ENCODE assay signal across 8 mouse cellular contexts in genomic region chr13:58215253-58215591, GRCm38 (mm10). TPM values are rescaled to one million over a fixed set of nuclear protein-coding genes. Genes with fewer than 3 reads are reported as not detected.
DNase-seq lines count a peak whose midpoint lies in the region; ATAC-seq and TF ChIP-seq lines count a peak whose summit lies in the region.

No protein-coding gene starts in this region.

- no peak for DNase-seq in kidney, adult 2 months
- no peak for DNase-seq in kidney, postnatal 36 days
- DNase-seq in R1 (ENCODE audit: low read depth, low spot score) = peak; percentile 17
- DNase-seq in hindbrain, embryonic 11.5 days (ENCODE audit: low spot score) = no peak
- DNase-seq in adrenal gland, adult 2 months = no peak
- DNase-seq in layer of hippocampus, postnatal 36 days = no peak

- H3K4me2 ChIP-seq in hindbrain, embryonic 11.5 days (replicated peaks; ENCODE audit: low read depth, low read length) = peak overlapping the region; percentile 62
- peak overlapping the region; percentile 79 for H3K4me2 ChIP-seq in midbrain, embryonic 13.5 days (replicated peaks)

- no peak for TF ChIP-seq CTCF in kidney, adult 2 months (conservative IDR thresholded peaks at IDR 0.05; ENCODE audit: insufficient read depth, insufficient read length, low read depth, low read length)

- no peaks in the 10 kb centered on the region for H3K36me3 ChIP-seq in kidney, adult 2 months (ENCODE audit: control insufficient read depth, insufficient read depth, low read length)
- no peaks in the 10 kb centered on the region for H3K36me3 ChIP-seq in hindbrain, embryonic 11.5 days (ENCODE audit: control insufficient read depth, insufficient read depth, low read length)
- H3K36me3 ChIP-seq in midbrain, embryonic 13.5 days = no peaks in the 10 kb centered on the region

- peaks cover 14% of the 10 kb centered on the region for H3K4me1 ChIP-seq in kidney, adult 2 months (ENCODE audit: control insufficient read depth, insufficient read depth, low read length)
- H3K4me1 ChIP-seq in hindbrain, embryonic 11.5 days (replicated peaks; ENCODE audit: control insufficient read depth, insufficient read depth, low read length) = no peaks in the 10 kb centered on the region; the same call in none of the 2 replicates
- peaks cover 34% of the 10 kb centered on the region for H3K4me1 ChIP-seq in midbrain, embryonic 13.5 days (replicated peaks)

- H3K27me3 ChIP-seq in kidney, adult 2 months (replicated peaks; ENCODE audit: control insufficient read depth, insufficient read depth, low read length) = no peaks in the 10 kb centered on the region
- H3K27me3 ChIP-seq in hindbrain, embryonic 11.5 days (ENCODE audit: control insufficient read depth, insufficient read depth, low read length) = no peaks in the 10 kb centered on the region
- peaks cover 5% of the 10 kb centered on the region; the same call in 1 of the 2 replicates for H3K27me3 ChIP-seq in midbrain, embryonic 13.5 days

- no peak for TF ChIP-seq POLR2A in kidney, adult 2 months (IDR thresholded peaks at IDR 0.05; ENCODE audit: low read depth, low read length)

- peak overlapping the region; percentile 90 for H3K27ac ChIP-seq in kidney, adult 2 months (ENCODE audit: insufficient read depth, low read depth, low read length)
- peak overlapping the region; percentile 83 for H3K27ac ChIP-seq in hindbrain, embryonic 11.5 days (ENCODE audit: low read depth, low read length)
- peak overlapping the region; percentile 90 for H3K27ac ChIP-seq in midbrain, embryonic 13.5 days

- peak overlapping the region; percentile 83 for H3K4me3 ChIP-seq in kidney, adult 2 months (ENCODE audit: insufficient read depth, low read depth, low read length)
- peak overlapping the region; percentile 99 for H3K4me3 ChIP-seq in hindbrain, embryonic 11.5 days (ENCODE audit: low read depth, low read length)
- H3K4me3 ChIP-seq in midbrain, embryonic 13.5 days (replicated peaks) = peak overlapping the region; percentile 99

- peak; percentile 77 for ATAC-seq in hindbrain, embryonic 11.5 days (ENCODE audit: low FRiP score)
- no peak; the same call in 1 of the 2 replicates for ATAC-seq in midbrain, embryonic 13.5 days
- no peak; the same call in 1 of the 2 replicates for ATAC-seq in granulocyte monocyte progenitor cell, adult 5-6 weeks (replicated peaks; ENCODE audit: poor library complexity, severe bottlenecking)

- WGBS in kidney, adult 2 months = under 1% methylated on average over 48 of the region's 48 CpGs
- WGBS in hindbrain, embryonic 11.5 days = under 1% methylated on average over 42 of the region's 48 CpGs
- under 1% methylated on average over 48 of the region's 48 CpGs for WGBS in midbrain, embryonic 13.5 days

- H3K9ac ChIP-seq in hindbrain, embryonic 11.5 days (ENCODE audit: low read depth, low read length) = peak overlapping the region; percentile 95
- peak overlapping the region; percentile 98 for H3K9ac ChIP-seq in midbrain, embryonic 13.5 days (replicated peaks)

- H3K9me3 ChIP-seq in hindbrain, embryonic 11.5 days (ENCODE audit: control insufficient read depth, low read length) = no peaks in the 10 kb centered on the region
- no peaks in the 10 kb centered on the region for H3K9me3 ChIP-seq in midbrain, embryonic 13.5 days

RNA-seq across cellular contexts. Expression of gene Ubqln1, which starts 0.2 kb away (rescaled TPM):
- polyA plus RNA-seq in kidney, adult 2 months (2012; rRNA removed) = 111 and 134 TPM in 2 replicates
- polyA plus RNA-seq in hindbrain, embryonic 11.5 days (2014; fragmentation: Nextera tagmentation; extraction: Ambion mirVana) = 124 and 159 TPM in 2 replicates
- polyA plus RNA-seq in midbrain, embryonic 13.5 days (2015; fragmentation: Nextera tagmentation; extraction: Ambion mirVana) = 116 and 132 TPM in 2 replicates
- total RNA-seq in adrenal gland, adult 2 months (2021) = 100 to 1,000 TPM; 112 to 159 TPM
- polyA plus RNA-seq in adrenal gland, adult 2 months (2012; rRNA removed) = 164 and 166 TPM in 2 replicates
- total RNA-seq in granulocyte monocyte progenitor cell, adult 5-6 weeks (2014; fragmentation: Nextera tagmentation) = 49.9 and 50.9 TPM in 2 replicates
- total RNA-seq in granulocyte monocyte progenitor cell, adult 5-6 weeks (2017) = 55.5 and 61.7 TPM in 2 replicates
- total RNA-seq in layer of hippocampus, postnatal 36 days (2021) = 100 to 1,000 TPM; 148 to 155 TPM

RNA-seq across cellular contexts. Expression of gene Idnk, which starts 57.8 kb away (rescaled TPM):
- polyA plus RNA-seq in kidney, adult 2 months (2012; rRNA removed) = 21.0 and 27.4 TPM in 2 replicates
- polyA plus RNA-seq in hindbrain, embryonic 11.5 days (2014; fragmentation: Nextera tagmentation; extraction: Ambion mirVana) = 57.8 and 62.7 TPM in 2 replicates
- polyA plus RNA-seq in midbrain, embryonic 13.5 days (2015; fragmentation: Nextera tagmentation; extraction: Ambion mirVana) = 70.3 and 77.4 TPM in 2 replicates
- total RNA-seq in adrenal gland, adult 2 months (2021) = 10 to 100 TPM; 55.1 to 69.8 TPM
- 11.0 and 15.3 TPM in 2 replicates for polyA plus RNA-seq in adrenal gland, adult 2 months (2012; rRNA removed)
- 44.7 and 45.9 TPM in 2 replicates for total RNA-seq in granulocyte monocyte progenitor cell, adult 5-6 weeks (2014; fragmentation: Nextera tagmentation)
- total RNA-seq in granulocyte monocyte progenitor cell, adult 5-6 weeks (2017) = 41.6 and 44.6 TPM in 2 replicates
- 10 to 100 TPM; 27.5 to 29.9 TPM for total RNA-seq in layer of hippocampus, postnatal 36 days (2021)
